Mouse (Mus musculus) thymus, adult 2 months (tissue): Measurements from ENCODE around the gene Nde1. TPM values are rescaled to one million over a fixed set of nuclear protein-coding genes. Genes with fewer than 3 reads are reported as not detected.

Experiments used
- DNase-seq: peaks from one replicate; pipeline ENCODE4 v3.0.0; 2021
- H3K27ac ChIP-seq: fragments of 200-500 bp; 2 replicates; pipeline ENCODE4 v1.5.1; 2012; ENCODE audit warnings: low read length, control low read depth; ENCODE audit not compliant: control insufficient read depth, insufficient read depth
- H3K27me3 ChIP-seq: fragments of 200-500 bp; 2 replicates; pipeline ENCODE4 v1.6.1; 2012; ENCODE audit warnings: mild to moderate bottlenecking, low read length, moderate library complexity, mixed read lengths; ENCODE audit not compliant: control insufficient read depth, insufficient read depth
- H3K36me3 ChIP-seq: fragments of 200-500 bp; 2 replicates; pipeline ENCODE4 v1.6.1; 2012; ENCODE audit warnings: mild to moderate bottlenecking, low read length, moderate library complexity; ENCODE audit not compliant: control insufficient read depth, insufficient read depth
- H3K4me1 ChIP-seq: fragments of 200-500 bp; replicated peaks from 2 replicates; pipeline ENCODE4 v1.6.1; 2012; ENCODE audit warnings: low read length; ENCODE audit not compliant: control insufficient read depth, insufficient read depth
- H3K4me3 ChIP-seq: fragments of 200-500 bp; 2 replicates; pipeline ENCODE4 v1.5.1; 2012; ENCODE audit warnings: mild to moderate bottlenecking, low read length, control low read depth, moderate library complexity; ENCODE audit not compliant: control insufficient read depth, insufficient read depth
- CTCF ChIP-seq: fragments of 200-500 bp; IDR thresholded peaks from 2 replicates; pipeline ENCODE4 v1.5.1; 2012; ENCODE audit warnings: mild to moderate bottlenecking, control low read depth, low read length, moderate library complexity, borderline replicate concordance; ENCODE audit not compliant: control insufficient read depth, poor library complexity, insufficient read depth; ENCODE audit errors: extremely low read depth
- POLR2A ChIP-seq: fragments of 200-500 bp; IDR thresholded peaks from 2 replicates; pipeline ENCODE4 v1.6.1; 2012; ENCODE audit warnings: mild to moderate bottlenecking, low read length, control low read depth, moderate library complexity; ENCODE audit not compliant: control insufficient read depth, poor library complexity, insufficient read depth; ENCODE audit errors: extremely low read depth
- WGBS: fragments of 180-500 bp; shearing (Covaris S2); methylation state at CpG from one replicate; pipeline ENCODE4 v1.1.7; 2018; 5-methylcytosine and 5-hydroxymethylcytosine counted together
- polyA plus RNA-seq: library from polyadenylated mRNA; depleted of rRNA; stranded (reverse); fragments of >200 nt; gene quantifications from 2 replicates; pipeline ENCODE4 v1.2.3, GENCODE M21; 2012; rRNA removed

Gene Nde1
- polyA plus RNA-seq, 1 experiment = 108 TPM

- WGBS = 47% methylated on average over 1 of the region's 1 CpGs
- Histone ChIP-seq H3K4me3 (no peak overlapping the region), H3K36me3 (peaks cover 27% of the 10 kb centered on the region), H3K27me3 (no peaks in the 10 kb centered on the region), H3K4me1 (no peaks in the 10 kb centered on the region), H3K27ac (no peak overlapping the region)
- DNase-seq = peak; percentile 44
- TF ChIP-seq CTCF (no peak), POLR2A (no peak)
Measured at GRCm38 (mm10) chr16:14195427-14195826, 32.4 kb downstream of the Nde1 start.

GRCm38 (mm10) chr16:14198798-14199197 lies 35.7 kb downstream of the Nde1 start:
- Histone ChIP-seq H3K27ac (no peak overlapping the region), H3K4me3 (no peak overlapping the region), H3K36me3 (no peaks in the 10 kb centered on the region), H3K27me3 (no peaks in the 10 kb centered on the region), H3K4me1 (no peaks in the 10 kb centered on the region)
- 80% methylated on average over 4 of the region's 4 CpGs for WGBS
- DNase-seq = no peak
- TF ChIP-seq CTCF (no peak), POLR2A (no peak)

GRCm38 (mm10) chr16:14215156-14215555 lies 52.1 kb downstream of the Nde1 start:
- no peak for DNase-seq
- H3K4me1 ChIP-seq = no peaks in the 10 kb centered on the region
- no peaks in the 10 kb centered on the region for H3K36me3 ChIP-seq
- H3K4me3 ChIP-seq = no peak overlapping the region
- H3K27me3 ChIP-seq = no peaks in the 10 kb centered on the region
- TF ChIP-seq POLR2A (no peak), CTCF (no peak)
- 90% methylated on average over 3 of the region's 3 CpGs for WGBS
- no peak overlapping the region for H3K27ac ChIP-seq

- H3K27ac ChIP-seq = no peak overlapping the region
- H3K36me3 ChIP-seq = no peaks in the 10 kb centered on the region
- TF ChIP-seq POLR2A (no peak), CTCF (no peak; the same call in 1 of the 2 replicates)
- no peak overlapping the region for H3K4me3 ChIP-seq
- DNase-seq = peak; percentile 62
- WGBS = 21% methylated on average over 6 of the region's 6 CpGs
- H3K4me1 ChIP-seq = no peaks in the 10 kb centered on the region
- no peaks in the 10 kb centered on the region for H3K27me3 ChIP-seq
Measured at GRCm38 (mm10) chr16:14237100-14237723, 74.1 kb downstream of the Nde1 start.

- Histone ChIP-seq H3K4me3 (no peak overlapping the region), H3K4me1 (no peaks in the 10 kb centered on the region), H3K27me3 (no peaks in the 10 kb centered on the region), H3K27ac (no peak overlapping the region), H3K36me3 (no peaks in the 10 kb centered on the region)
- TF ChIP-seq POLR2A (no peak), CTCF (no peak)
- DNase-seq = no peak
- 91% methylated on average over 3 of the region's 3 CpGs for WGBS
Measured at GRCm38 (mm10) chr16:14242059-14242458, 79.0 kb downstream of the Nde1 start.

Other genes starting within 250 kb of the Nde1 start
- gene 2900011O08Rik, start 176.7 kb upstream of the Nde1 start, polyA plus RNA-seq = 0.17 and 0.38 TPM in 2 replicates
- gene Ifitm7, start 176.4 kb upstream of the Nde1 start, polyA plus RNA-seq = not detected in 2 replicates
- 30.1 and 31.7 TPM in 2 replicates for gene Marf1, start 76 bp downstream of the Nde1 start, polyA plus RNA-seq
- 5.0 and 5.2 TPM in 2 replicates for gene Myh11, start 128.1 kb downstream of the Nde1 start, polyA plus RNA-seq
- gene Fopnl, start 154.1 kb downstream of the Nde1 start, polyA plus RNA-seq = 48.0 and 56.1 TPM in 2 replicates
- gene Abcc1, start 198.3 kb downstream of the Nde1 start, polyA plus RNA-seq = 26.6 and 29.7 TPM in 2 replicates